Mouse (Mus musculus) heart, postnatal 25 days (tissue): ENCODE measurements around the gene Loxl4. TPM values are rescaled to one million over a fixed set of nuclear protein-coding genes. Genes with fewer than 3 reads are reported as not detected.

Experiments
- DNase-seq: peaks from one replicate; pipeline ENCODE4 v3.0.0; 2022; ENCODE audit warnings: low spot score
- intact Hi-C: fragments of 180-260 bp; cut with DNase I; formaldehyde crosslinking; loops from one replicate; pipeline ENCODE4 v1.15.1; 2025
- total RNA-seq, 2 experiments: library from RNA; stranded (reverse); gene quantifications; 2 replicates each; pipeline ENCODE4 v1.2.3; 2021

The Loxl4 gene
- total RNA-seq, 2 experiments from 2014 or later: 1.2 to 1.3 TPM

DNA sequence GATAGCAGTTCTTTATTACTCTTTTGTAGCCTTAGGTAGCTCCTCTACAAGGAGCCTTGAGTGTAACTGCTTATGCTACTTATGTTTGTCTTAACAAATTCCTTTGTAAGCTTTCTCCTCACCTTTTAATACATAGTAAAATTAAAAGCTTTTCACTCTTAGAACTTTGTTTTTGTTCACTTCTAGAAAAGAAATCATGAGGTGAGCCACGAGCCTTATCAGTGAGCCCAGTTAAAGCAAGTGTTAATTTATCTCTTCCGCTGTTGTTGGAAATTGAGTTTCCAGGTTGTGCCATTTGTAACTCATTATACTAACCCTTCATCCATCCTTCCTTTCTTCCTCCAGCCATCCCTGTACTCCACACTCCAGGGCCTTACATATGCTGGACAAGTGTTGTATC is 37.3 kb downstream of the Loxl4 start:
- no peak for DNase-seq
- intact Hi-C loops: no loop called here

DNA sequence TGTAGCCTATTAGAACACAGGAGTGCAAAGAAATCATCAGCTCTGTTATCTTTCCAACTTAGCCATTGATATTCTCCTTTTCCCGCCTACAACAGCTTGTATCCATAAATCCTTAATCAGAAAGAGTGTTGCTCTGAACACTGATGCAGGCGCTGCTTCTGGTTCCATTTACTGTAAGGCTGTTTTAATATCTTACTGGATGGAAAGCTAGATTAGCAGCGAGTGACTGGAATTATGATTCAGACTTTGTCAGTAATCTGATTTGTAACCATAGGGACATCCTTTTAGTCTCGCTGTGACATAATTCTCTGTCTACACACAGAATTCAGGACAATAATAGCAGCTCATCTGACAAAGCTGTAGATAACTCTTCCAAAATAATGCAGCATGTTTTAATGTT is 41.3 kb downstream of the Loxl4 start:
- no peak for DNase-seq
- intact Hi-C loops: no loop called here

DNA sequence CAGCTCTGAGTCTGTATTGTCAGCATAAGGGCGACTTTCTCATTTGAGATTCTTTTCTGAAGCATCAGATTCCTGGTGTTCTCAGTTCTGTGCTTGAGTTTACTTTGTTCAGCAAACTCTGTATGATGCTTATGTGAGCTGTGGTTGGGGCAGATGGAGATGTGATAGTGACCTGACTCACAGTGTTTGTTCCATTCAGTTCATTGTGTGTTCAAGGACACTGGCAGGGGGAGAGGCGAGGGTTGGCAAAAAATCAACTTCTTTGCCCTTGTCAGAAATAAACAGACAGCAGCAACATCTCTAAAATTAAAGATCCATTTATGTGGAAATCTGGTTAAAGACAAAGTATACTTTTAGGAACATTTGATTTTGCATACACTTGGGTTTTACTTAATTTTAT is 43.5 kb downstream of the Loxl4 start:
- DNase-seq: no peak
- intact Hi-C loops: loop anchor here (5.0 kb wide), 1 partner anchor 37 kb away; no protein-coding TSS in a partner anchor

DNA sequence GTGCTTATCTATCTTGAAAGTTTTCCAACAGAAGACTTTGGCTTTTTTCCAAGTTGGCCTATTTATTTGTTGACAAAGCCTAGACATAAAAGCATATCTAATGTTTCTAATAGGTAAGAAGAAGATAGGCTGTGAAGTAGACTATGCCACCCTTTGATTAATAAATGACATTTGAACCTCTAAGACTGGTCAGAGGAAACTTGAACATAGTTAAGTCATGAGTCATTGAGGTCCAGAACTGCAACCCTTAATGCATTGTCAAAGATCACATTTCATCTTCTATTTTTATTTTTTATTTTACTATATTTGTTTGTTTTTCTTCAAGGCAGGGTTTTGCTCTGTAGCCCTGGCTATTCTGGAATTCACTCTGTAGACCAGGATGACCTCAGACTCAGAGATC is 45.6 kb downstream of the Loxl4 start:
- intact Hi-C loops: loop anchor here (5.0 kb wide), 1 partner anchor 35 kb away; no protein-coding TSS in a partner anchor
- DNase-seq: no peak

GRCm38 (mm10) chr19:42566283-42567019 is 46.2 kb downstream of the Loxl4 start:
- DNase-seq: no peak
- intact Hi-C loops: loop anchor here (5.0 kb wide), 1 partner anchor 34 kb away; no protein-coding TSS in a partner anchor

- DNase-seq: no peak
- intact Hi-C loops: no loop called here
These were observed 48.8 kb downstream of the Loxl4 start for GRCm38 (mm10) chr19:42563726-42564270.

DNA sequence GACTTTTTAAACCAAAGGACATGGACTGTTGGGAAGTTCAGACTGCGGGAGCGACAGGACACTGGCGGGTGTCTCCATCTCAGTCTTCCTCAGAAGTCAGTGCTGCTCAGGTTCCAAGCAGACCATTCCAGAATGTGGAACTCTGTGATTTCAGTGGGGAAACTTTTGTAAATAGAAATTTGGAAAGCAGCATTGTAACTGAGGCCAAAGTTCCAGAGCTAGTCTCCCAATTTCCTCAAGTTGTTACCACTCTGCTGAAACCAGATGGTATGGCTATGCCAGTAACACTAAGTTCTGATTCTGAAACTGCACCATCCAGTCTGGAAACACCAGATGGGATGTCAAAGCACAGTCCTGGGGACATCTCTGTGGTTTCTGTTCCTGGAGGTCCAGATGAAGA is 49.6 kb downstream of the Loxl4 start:
- no peak for DNase-seq
- intact Hi-C loops: no loop called here

DNA sequence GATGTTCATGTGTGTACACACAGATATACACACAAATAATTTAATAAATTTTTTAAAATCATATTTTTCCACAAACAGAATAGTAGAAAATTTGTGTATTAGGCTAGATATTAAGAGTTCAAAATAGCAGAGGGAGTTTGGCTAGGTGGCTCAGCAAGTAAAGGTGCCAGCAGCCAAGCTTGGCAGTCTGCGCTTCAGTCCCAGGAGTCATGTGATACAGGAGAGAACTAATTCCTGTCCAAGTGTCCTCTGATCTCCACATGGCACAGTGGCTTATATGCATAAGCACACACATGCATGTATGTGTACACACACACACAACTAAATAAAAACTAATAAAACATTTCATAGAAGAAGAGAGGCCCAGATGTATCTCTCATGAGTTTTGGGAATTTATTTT is 50.6 kb downstream of the Loxl4 start:
- no peak for DNase-seq
- intact Hi-C loops: no loop called here

- intact Hi-C loops: no loop called here
- no peak for DNase-seq
These were observed 53.9 kb downstream of the Loxl4 start for GRCm38 (mm10) chr19:42558701-42559100.

Other genes with a start within 250 kb of the Loxl4 start
- gene Crtac1, start 181.0 kb downstream of the Loxl4 start, total RNA-seq: under 1 TPM in 1 of 2 experiments, not detected in 1; 0.10 TPM
- 10 to 100 TPM; 20.8 to 23.3 TPM for gene R3hcc1l, start 94.1 kb downstream of the Loxl4 start, total RNA-seq
- gene Pyroxd2, start 140.0 kb upstream of the Loxl4 start, total RNA-seq: 1 to 10 TPM; 3.5 to 4.4 TPM
- 1 to 10 TPM; 1.8 to 2.2 TPM for gene Hps1, start 167.2 kb upstream of the Loxl4 start, total RNA-seq